Comparison of ENCODE assay signal across 15 mouse cellular contexts in the genomic region with DNA sequence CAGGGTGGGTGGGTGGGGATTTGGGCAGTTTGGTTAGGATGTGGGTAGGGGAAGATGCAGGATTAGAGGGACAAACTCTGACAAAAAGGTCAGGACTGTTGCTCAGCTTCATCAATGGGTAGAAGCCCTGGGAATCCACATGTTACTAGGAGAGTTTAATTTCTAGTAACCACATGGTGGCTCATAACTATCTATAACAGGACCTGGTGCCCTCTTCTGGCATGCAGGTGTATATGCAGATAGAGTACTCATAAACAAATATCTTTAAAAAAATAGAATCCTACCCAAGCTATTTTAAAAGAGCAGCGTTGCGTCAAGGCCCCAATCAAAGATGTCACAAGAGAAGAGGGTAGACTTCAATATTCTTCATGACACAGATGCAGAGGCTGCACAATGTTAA.
A peak's percentile ranks its signal among the peaks of the same experiment; 100 is the strongest.
DNase-seq lines count a peak whose midpoint lies in the region; ATAC-seq and TF ChIP-seq lines count a peak whose summit lies in the region.
"Had no signal": no experiment of that assay in that cellular context is flagged by ENCODE, and none has a peak within 500 bp of the region (broad histone marks: within the 10 kb centered on the region; RNA-seq: fewer than 3 reads in every experiment).

No protein-coding gene starts in this region.

- ATAC-seq in CD4-positive, CD25-positive, alpha-beta regulatory T cell, adult 4 months, result no peak
- no peak for ATAC-seq in hindbrain, postnatal 0 days
- ATAC-seq in hindbrain, embryonic 14.5 days (ENCODE audit: low FRiP score), result no peak
- no peak for ATAC-seq in lung, postnatal 0 days
- ATAC-seq: forebrain, embryonic 13.5 days; hindbrain, embryonic 16.5 days had no signal

- no peaks in the 10 kb centered on the region for H3K9me3 ChIP-seq in hindbrain, postnatal 0 days (ENCODE audit: low read length)
- H3K9me3 ChIP-seq in hindbrain, embryonic 14.5 days (ENCODE audit: control insufficient read depth, low read length), result no peaks in the 10 kb centered on the region
- no peaks in the 10 kb centered on the region for H3K9me3 ChIP-seq in lung, postnatal 0 days (ENCODE audit: low read length)
- H3K9me3 ChIP-seq: embryonic facial prominence, embryonic 13.5 days; forebrain, embryonic 13.5 days; heart, embryonic 15.5 days had no signal

- DNase-seq in CD4-positive, CD25-positive, alpha-beta regulatory T cell, adult 2 months (ENCODE audit: low read depth, low spot score), result peak; percentile 45
- peak; percentile 17 for DNase-seq in hindbrain, postnatal 0 days (ENCODE audit: low spot score)
- DNase-seq in hindbrain, embryonic 14.5 days (ENCODE audit: low spot score), result no peak
- peak; percentile 19 for DNase-seq in lung, postnatal 0 days (ENCODE audit: low spot score)
- no peak for DNase-seq in lung, postnatal 25 days (ENCODE audit: low spot score)
- DNase-seq in NIH3T3 (ENCODE audit: low read depth), result peak; percentile 48
- DNase-seq in ovary, postnatal 36 days (ENCODE audit: low spot score), result no peak
- DNase-seq: cerebellum, postnatal 14 days; gastrocnemius, postnatal 10 days had no signal

- TF ChIP-seq CTCF in hindbrain, postnatal 0 days (IDR thresholded peaks at IDR 0.05; ENCODE audit: low read depth), result peak; percentile 55
- peak; percentile 61 for TF ChIP-seq CTCF in lung, postnatal 0 days (IDR thresholded peaks at IDR 0.05)

- H3K4me2 ChIP-seq in hindbrain, postnatal 0 days (ENCODE audit: low read depth, low read length), result no peak overlapping the region
- H3K4me2 ChIP-seq in hindbrain, embryonic 14.5 days (replicated peaks), result no peak overlapping the region
- no peak overlapping the region for H3K4me2 ChIP-seq in lung, postnatal 0 days (replicated peaks; ENCODE audit: low read depth, low read length)
- H3K4me2 ChIP-seq: embryonic facial prominence, embryonic 13.5 days; forebrain, embryonic 13.5 days; heart, embryonic 15.5 days had no signal

- H3K4me3 ChIP-seq in hindbrain, postnatal 0 days (ENCODE audit: low read length), result no peak overlapping the region
- H3K4me3 ChIP-seq in hindbrain, embryonic 14.5 days (replicated peaks; ENCODE audit: low read length), result no peak overlapping the region
- no peak overlapping the region for H3K4me3 ChIP-seq in lung, postnatal 0 days (ENCODE audit: low read depth, low read length)
- H3K4me3 ChIP-seq: embryonic facial prominence, embryonic 13.5 days; forebrain, embryonic 13.5 days; heart, embryonic 15.5 days had no signal

- no peak overlapping the region for H3K9ac ChIP-seq in hindbrain, postnatal 0 days (replicated peaks; ENCODE audit: low read length)
- H3K9ac ChIP-seq in hindbrain, embryonic 14.5 days, result no peak overlapping the region
- no peak overlapping the region for H3K9ac ChIP-seq in lung, postnatal 0 days (replicated peaks; ENCODE audit: low read depth)
- H3K9ac ChIP-seq: embryonic facial prominence, embryonic 13.5 days; forebrain, embryonic 13.5 days; heart, embryonic 15.5 days; liver, embryonic 14.5 days had no signal

- TF ChIP-seq EP300 in lung, postnatal 0 days (IDR thresholded peaks at IDR 0.05), result no peak

- WGBS in hindbrain, postnatal 0 days, result 87% methylated on average over 2 of the region's 2 CpGs
- WGBS in hindbrain, embryonic 14.5 days, result 91% methylated on average over 2 of the region's 2 CpGs
- 83% methylated on average over 2 of the region's 2 CpGs for WGBS in lung, postnatal 0 days

- no peaks in the 10 kb centered on the region for H3K4me1 ChIP-seq in hindbrain, postnatal 0 days (ENCODE audit: insufficient read depth, low read length)
- H3K4me1 ChIP-seq in hindbrain, embryonic 14.5 days (replicated peaks; ENCODE audit: control insufficient read depth, insufficient read depth, low read length), result no peaks in the 10 kb centered on the region
- no peaks in the 10 kb centered on the region for H3K4me1 ChIP-seq in lung, postnatal 0 days (ENCODE audit: insufficient read depth, low read depth, low read length)
- H3K4me1 ChIP-seq: embryonic facial prominence, embryonic 13.5 days; forebrain, embryonic 13.5 days; heart, embryonic 15.5 days had no signal

- H3K27ac ChIP-seq in hindbrain, postnatal 0 days, result no peak overlapping the region
- H3K27ac ChIP-seq in hindbrain, embryonic 14.5 days, result no peak overlapping the region
- no peak overlapping the region for H3K27ac ChIP-seq in lung, postnatal 0 days (ENCODE audit: low read length)
- H3K27ac ChIP-seq: embryonic facial prominence, embryonic 13.5 days; forebrain, embryonic 13.5 days; heart, embryonic 15.5 days; liver, embryonic 14.5 days had no signal

- H3K36me3 ChIP-seq in hindbrain, postnatal 0 days (ENCODE audit: insufficient read depth, low read length), result no peaks in the 10 kb centered on the region
- no peaks in the 10 kb centered on the region for H3K36me3 ChIP-seq in hindbrain, embryonic 14.5 days (replicated peaks; ENCODE audit: control insufficient read depth, insufficient read depth)
- H3K36me3 ChIP-seq in lung, postnatal 0 days (ENCODE audit: insufficient read depth, low read length), result no peaks in the 10 kb centered on the region
- H3K36me3 ChIP-seq: embryonic facial prominence, embryonic 13.5 days; heart, embryonic 15.5 days had no signal

- no peaks in the 10 kb centered on the region for H3K27me3 ChIP-seq in hindbrain, postnatal 0 days (ENCODE audit: insufficient read depth, low read length)
- no peaks in the 10 kb centered on the region for H3K27me3 ChIP-seq in hindbrain, embryonic 14.5 days (ENCODE audit: control insufficient read depth, insufficient read depth, low read length)
- no peaks in the 10 kb centered on the region for H3K27me3 ChIP-seq in lung, postnatal 0 days (replicated peaks; ENCODE audit: insufficient read depth, low read length)
- H3K27me3 ChIP-seq: embryonic facial prominence, embryonic 13.5 days; forebrain, embryonic 13.5 days; heart, embryonic 15.5 days had no signal

Comparison
In these comparisons a context has a peak if more than half of its experiments do, and no peak if none do; other contexts are left out.
1. DNase-seq: peak in CD4-positive, CD25-positive, alpha-beta regulatory T cell, adult 2 months (single experiment), hindbrain, postnatal 0 days (single experiment), lung, postnatal 0 days (single experiment) and NIH3T3 (single experiment); none in hindbrain, embryonic 14.5 days (single experiment), lung, postnatal 25 days (single experiment) and ovary, postnatal 36 days (single experiment).